Mouse (Mus musculus) testis, postnatal 10 days (tissue): ENCODE measurements at regions not wholly inside any gene's neighbourhood (a gene's known extent, or its start where the extent isn't known, plus 50 kb on each side); places are given as distances from the start of the nearest gene placed in this dataset.

Source experiments
- DNase-seq: peaks from one replicate; pipeline ENCODE4 v3.0.0; 2021; ENCODE audit warnings: low spot score

- no peak for DNase-seq
These were observed 80.0 kb upstream of the Otx2 start for GRCm38 (mm10) chr14:48753517-48754079.

GRCm38 (mm10) chr14:48753084-48753483 lies 79.5 kb upstream of the Otx2 start:
- DNase-seq: no peak

GRCm38 (mm10) chr14:48752579-48752905 lies 78.9 kb upstream of the Otx2 start:
- DNase-seq: no peak

GRCm38 (mm10) chr14:48751751-48752578 lies 78.3 kb upstream of the Otx2 start:
- no peak for DNase-seq

- no peak for DNase-seq
These were observed 77.4 kb upstream of the Otx2 start for GRCm38 (mm10) chr14:48750994-48751393.

- DNase-seq: no peak
These were observed 75.4 kb upstream of the Otx2 start for GRCm38 (mm10) chr14:48748976-48749375.

- no peak for DNase-seq
These were observed 74.3 kb upstream of the Otx2 start for GRCm38 (mm10) chr14:48747936-48748335.

GRCm38 (mm10) chr14:48740942-48741602 lies 67.5 kb upstream of the Otx2 start:
- DNase-seq: no peak

- DNase-seq: no peak
These were observed 65.5 kb upstream of the Otx2 start for GRCm38 (mm10) chr14:48739121-48739520.

- DNase-seq: no peak
These were observed 65.0 kb upstream of the Otx2 start for GRCm38 (mm10) chr14:48738641-48739040.

GRCm38 (mm10) chr14:48738213-48738612 lies 64.6 kb upstream of the Otx2 start:
- no peak for DNase-seq

GRCm38 (mm10) chr14:48736969-48737860 lies 63.6 kb upstream of the Otx2 start:
- no peak for DNase-seq

- no peak for DNase-seq
These were observed 62.6 kb upstream of the Otx2 start for GRCm38 (mm10) chr14:48736211-48736610.

- no peak for DNase-seq
These were observed 56.4 kb upstream of the Otx2 start for GRCm38 (mm10) chr14:48729996-48730395.
